Mouse (Mus musculus) cerebellum, adult 2 months (tissue): Measurements from ENCODE around the gene Ptrh1.

Experiments
- CTCF ChIP-seq: fragments of 200-500 bp; IDR thresholded peaks from 2 replicates; pipeline ENCODE4 v1.5.1; 2011; ENCODE audit warnings: low read depth, mild to moderate bottlenecking, control low read depth, low read length, moderate library complexity, borderline replicate concordance; ENCODE audit not compliant: insufficient read depth
- POLR2A ChIP-seq: fragments of 200-500 bp; IDR thresholded peaks from 2 replicates; pipeline ENCODE4 v1.6.1; 2011; ENCODE audit warnings: low read length, control low read depth, borderline replicate concordance; ENCODE audit not compliant: insufficient read depth

- TF ChIP-seq POLR2A = no peak
- TF ChIP-seq CTCF = no peak
These were observed 4.1 kb downstream of the Ptrh1 start for GRCm38 (mm10) chr2:32779714-32780113.
